Mouse (Mus musculus) lung, postnatal 4 days (tissue): ENCODE data around the gene Srsf7.
"Not testable (repeated sequence)": the region's sequence is repeated elsewhere in the genome, so short reads cannot be mapped to it uniquely, and the experiment has no call there.

Experiments
- DNase-seq, 2 experiments: peaks; one replicate each; pipeline ENCODE4 v3.0.0; 2021

The Srsf7 gene

GRCm38 (mm10) chr17:80206671-80207581, at the start of gene Srsf7, which contains the start of gene Ttc39d:
TSS of gene Srsf7 (minus strand) at chr17:80207307.
TSS of gene Ttc39d (plus strand) at chr17:80207460.
- DNase-seq, result peak; percentile 98 to 99

GRCm38 (mm10) chr17:80255208-80255607, 48.1 kb upstream of the Srsf7 start:
- peak; percentile 76 to 81 for DNase-seq

DNA sequence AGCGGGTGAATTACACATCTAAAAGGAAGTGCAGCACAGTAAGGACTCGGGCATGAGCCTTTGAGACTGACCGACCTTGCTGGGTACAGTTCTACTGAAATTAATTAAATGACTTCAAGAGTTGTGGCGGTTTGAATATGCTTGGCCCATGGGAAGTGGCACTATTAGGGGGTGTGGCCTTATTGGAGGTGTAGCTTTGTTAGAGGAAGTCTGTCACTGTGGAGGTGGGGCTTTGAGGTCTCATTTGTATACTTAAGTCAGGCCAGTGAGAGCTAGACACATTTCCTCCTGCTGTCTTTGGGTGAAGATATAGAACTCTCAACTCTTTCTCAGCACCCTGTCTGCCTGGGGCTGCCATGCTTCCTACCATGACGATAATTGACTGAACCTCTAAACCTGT, 47.3 kb upstream of the Srsf7 start:
- no peak for DNase-seq

GRCm38 (mm10) chr17:80252757-80253525, 45.8 kb upstream of the Srsf7 start:
- DNase-seq, result peak; percentile 29 to 53

DNA sequence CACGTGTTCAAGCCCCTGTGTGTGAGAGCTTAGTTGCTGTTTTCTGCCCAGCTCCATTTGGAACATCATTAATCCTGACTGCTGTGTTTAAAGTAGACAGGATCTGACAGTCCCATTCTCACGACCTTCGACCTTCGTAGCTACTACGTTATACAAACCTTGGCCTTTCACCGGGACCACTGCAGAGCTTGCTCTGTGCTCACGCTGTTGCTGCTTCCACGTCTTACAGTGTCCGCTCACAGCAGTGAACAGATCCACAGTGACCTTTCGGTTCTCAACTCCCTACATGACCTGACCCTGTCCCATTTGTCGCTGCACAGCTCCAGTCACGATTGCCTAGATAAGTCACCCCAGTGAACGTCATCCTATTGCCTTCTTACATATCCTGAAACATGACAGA, 36.0 kb upstream of the Srsf7 start:
- DNase-seq, result peak in 1 of 2 experiments; percentile 44

DNA sequence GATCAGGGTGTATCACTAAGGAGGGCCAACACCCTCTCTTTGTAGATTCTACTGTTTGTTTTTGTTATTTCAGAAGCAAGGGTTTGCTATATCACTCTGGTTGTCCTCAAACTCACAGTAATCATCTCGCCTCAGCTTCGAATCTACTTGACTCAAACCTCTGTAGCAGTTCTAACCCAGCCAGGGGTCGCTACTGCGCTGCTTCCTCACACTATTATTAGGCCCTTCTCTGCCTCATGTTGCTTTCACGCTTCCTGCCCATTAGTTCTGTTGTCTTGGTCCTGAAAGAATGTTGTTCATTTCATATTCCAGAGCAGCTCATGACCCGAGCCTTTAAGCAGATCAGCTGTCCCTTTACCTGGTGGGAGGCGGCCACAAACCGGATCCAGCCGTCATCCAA, 34.5 kb upstream of the Srsf7 start:
- DNase-seq, result no peak

GRCm38 (mm10) chr17:80237475-80237874, 30.4 kb upstream of the Srsf7 start:
- no peak for DNase-seq

DNA sequence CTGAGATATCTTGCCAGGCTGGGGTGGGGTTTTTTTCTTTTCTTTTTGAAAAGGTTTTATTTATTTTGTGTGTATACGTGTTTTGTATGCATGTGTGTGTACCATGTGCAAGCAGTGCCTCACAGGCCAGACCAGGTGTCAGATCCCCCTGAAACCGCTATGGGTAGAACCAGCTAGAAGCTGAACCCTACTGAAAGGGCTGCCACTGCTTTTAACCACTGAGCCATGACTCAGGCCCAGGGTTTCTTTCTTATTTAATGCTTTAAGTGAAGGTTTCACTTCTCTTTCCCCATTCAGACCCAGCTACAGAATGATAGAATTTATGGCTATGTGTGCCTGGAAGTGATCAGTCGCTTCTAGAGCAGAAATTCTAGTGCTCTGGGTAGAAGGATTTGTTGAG, 29.7 kb upstream of the Srsf7 start:
- no peak for DNase-seq

GRCm38 (mm10) chr17:80235477-80235876, 28.4 kb upstream of the Srsf7 start:
- DNase-seq, result no peak

GRCm38 (mm10) chr17:80234376-80234775, 27.3 kb upstream of the Srsf7 start:
- DNase-seq, result no peak

DNA sequence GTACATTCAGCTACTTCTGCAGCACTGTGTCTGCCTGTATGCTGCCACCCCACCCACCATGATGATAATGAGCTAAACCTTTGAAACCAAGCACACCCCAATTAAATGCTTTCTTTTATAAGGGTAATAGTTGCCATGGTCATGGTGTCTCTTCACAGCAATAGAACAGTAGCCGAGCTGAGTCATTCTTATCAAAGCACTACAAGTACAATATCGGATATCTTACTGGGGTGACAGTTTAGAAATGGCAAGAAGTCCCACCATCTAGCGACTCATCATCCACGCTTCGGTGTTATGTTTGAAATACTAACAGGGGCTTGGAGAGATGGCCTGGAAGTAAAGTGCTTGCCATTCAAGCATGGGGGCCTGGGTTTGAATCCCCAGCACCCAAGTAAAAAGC, 26.7 kb upstream of the Srsf7 start:
- no peak for DNase-seq

- no peak for DNase-seq
Measured at GRCm38 (mm10) chr17:80229396-80229795, 22.3 kb upstream of the Srsf7 start.

GRCm38 (mm10) chr17:80225142-80225541, 18.0 kb upstream of the Srsf7 start:
- DNase-seq, result not testable (repeated sequence)

- DNase-seq, result peak; percentile 86
Measured at GRCm38 (mm10) chr17:80224326-80225116, 17.4 kb upstream of the Srsf7 start, which contains the start of gene Gemin6. TSS of gene Gemin6 (plus strand) at chr17:80224441.

DNA sequence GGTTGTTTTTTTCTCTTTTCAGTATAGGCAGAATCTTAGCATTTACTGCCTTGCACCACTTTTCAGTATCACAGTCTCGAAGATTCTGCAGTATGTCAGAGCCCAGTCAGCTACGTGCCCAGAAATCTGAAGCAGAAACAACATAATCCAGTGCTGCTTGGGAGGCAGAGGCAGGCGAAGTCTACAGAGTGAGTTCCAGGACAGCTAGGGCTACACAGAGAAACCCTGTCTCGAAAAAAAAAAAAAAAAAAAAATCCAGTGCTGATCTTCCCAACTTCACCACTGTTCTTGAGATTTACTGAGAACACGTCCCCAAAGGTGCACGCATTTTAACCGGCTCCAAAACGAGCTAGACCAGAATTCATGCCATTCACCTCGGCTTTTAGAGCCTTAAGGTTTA, 16.7 kb upstream of the Srsf7 start:
- DNase-seq, result no peak

DNA sequence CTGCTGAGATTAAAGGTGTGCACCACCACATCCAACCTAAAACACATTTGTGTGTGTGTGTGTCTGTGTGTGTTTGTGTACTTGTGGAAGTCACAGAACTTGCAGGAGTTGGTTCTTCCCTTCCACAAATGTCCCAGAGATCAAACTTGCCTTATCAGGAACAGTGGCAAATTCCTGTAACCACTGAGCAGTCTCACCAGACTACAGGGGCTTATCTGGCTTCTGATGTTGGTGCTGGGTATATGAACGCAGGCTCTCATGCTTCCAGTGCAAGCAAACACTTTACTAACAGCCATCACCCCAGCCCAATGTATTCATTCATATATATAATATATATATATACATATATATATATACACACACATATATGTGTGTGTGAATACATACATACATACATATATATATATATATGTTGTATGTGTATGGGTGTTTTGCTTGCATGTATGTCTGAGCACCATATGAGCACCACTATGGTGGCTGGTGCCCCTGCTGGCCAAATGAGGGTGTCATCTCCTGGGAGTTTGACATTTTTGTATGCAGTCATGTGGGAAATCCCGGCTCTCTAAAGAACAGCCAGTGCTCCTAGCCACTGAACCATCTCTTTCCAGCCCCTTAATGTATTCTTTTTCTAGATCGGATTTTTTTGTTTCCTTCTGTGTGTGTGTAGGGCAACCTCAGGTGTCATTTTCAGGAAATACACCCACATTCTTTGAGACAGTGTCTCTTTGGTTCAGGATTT, 15.0 kb upstream of the Srsf7 start:
- peak in 1 of 2 experiments; percentile 28 for DNase-seq

DNA sequence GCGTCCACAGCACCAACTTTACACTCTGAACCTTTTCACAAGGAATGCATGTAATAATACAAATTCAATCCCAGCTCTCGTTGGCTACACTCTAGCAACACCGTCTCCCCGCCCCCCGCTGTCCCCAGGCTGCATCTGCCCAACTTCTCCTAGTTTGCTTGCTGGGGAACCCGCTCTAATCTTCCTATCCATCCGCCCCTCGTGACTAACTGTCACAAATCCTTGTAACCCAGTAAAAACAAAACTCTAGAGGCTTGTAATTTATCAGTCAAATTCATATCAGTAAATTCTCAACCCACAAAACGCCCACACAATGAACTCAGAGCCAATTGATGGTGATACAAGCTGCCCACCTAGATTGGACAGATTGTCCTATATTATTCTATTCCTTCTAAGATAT, 14.1 kb upstream of the Srsf7 start:
- no peak for DNase-seq

DNA sequence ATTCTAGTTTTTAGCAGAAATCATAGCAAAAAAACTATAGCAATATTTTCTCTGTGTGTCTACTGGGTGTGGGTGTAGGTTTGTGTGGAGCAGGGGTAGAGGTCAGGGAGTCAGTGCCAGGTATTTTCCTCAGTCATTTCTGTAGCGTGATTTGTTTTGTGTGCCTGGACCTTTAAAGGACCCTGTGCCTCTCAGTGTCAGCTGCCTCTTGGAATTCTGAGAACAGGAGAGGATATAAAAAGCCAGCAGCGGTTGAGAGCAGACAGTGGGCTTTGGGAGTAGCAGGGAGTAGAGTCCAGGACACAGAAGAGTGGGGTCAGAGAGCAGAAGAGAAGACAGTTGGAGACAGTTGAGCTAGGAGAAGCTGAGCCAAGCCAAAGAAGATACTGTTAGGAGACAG, 13.0 kb upstream of the Srsf7 start:
- DNase-seq, result no peak

- DNase-seq, result not testable (repeated sequence)
Measured at GRCm38 (mm10) chr17:80213998-80214397, 6.9 kb upstream of the Srsf7 start.

GRCm38 (mm10) chr17:80206301-80206670, 821 bp downstream of the Srsf7 start:
- no peak for DNase-seq

DNA sequence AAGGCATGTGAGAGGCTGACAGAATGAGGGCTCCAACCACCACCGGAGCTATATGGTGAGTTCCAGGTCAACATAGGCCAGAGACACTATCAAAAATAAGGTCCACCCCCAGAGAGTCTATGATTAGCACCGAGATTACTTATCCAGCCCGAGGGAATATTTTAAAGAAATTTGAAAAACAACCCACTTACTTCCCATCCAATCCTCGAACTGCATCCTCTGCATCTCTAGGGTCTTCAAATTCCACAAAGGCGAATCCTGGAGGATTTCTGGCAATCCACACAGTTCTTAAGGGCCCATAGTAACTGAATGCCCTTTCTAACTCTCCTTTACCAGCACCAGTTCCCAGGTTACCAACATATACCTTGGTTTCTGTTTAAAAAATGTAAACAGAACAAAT, 1.4 kb downstream of the Srsf7 start:
- DNase-seq, result no peak

GRCm38 (mm10) chr17:80199160-80199778, 7.8 kb downstream of the Srsf7 start:
- DNase-seq, result no peak
